Mouse (Mus musculus): Measurements from ENCODE around the gene Lrrc4. TPM values are rescaled to one million over a fixed set of nuclear protein-coding genes. Genes with fewer than 3 reads are reported as not detected.

Gene Lrrc4
- polyA plus RNA-seq, 1 experiment = 0.53 TPM

DNA sequence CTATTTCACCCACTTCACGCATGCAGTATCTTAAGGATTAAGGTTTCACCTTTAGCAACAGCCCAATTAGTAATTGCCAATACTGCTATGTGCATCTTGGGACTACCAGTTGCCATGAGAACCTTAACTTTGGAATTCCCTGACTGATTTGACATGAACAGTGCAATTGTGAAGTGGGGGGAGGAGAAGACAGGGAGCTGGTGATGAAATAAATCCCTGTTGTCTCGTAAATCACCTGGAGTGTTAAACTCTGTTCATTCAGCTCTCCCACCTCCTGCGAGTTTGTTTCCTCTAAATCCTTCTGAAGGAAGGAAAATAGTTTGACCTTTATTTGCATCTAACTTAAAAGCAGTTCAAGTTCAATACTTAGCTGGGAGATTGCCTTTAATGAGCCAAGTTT is 69.8 kb downstream of the Lrrc4 start:
- no peak for TF ChIP-seq POLR2A (IDR thresholded peaks at IDR 0.05; ENCODE audit: low read depth, low read length)
- 88% methylated on average over 3 of the region's 3 CpGs for WGBS
- DNase-seq (ENCODE audit: low read depth in 1 of 2, low spot score in 2 of 2) = no peak
- Histone ChIP-seq H3K27ac (ENCODE audit: insufficient read depth, low read length) (no peak overlapping the region), H3K4me1 (ENCODE audit: control insufficient read depth, insufficient read depth, insufficient read length) (no peaks in the 10 kb centered on the region), H3K27me3 (ENCODE audit: control insufficient read depth, insufficient read depth, low read length) (no peaks in the 10 kb centered on the region), H3K36me3 (ENCODE audit: control insufficient read depth, insufficient read depth, low read length) (no peaks in the 10 kb centered on the region; the same call in 1 of the 2 replicates), H3K4me3 (ENCODE audit: extremely low read depth, insufficient read depth, insufficient read length) (no peak overlapping the region)

- Histone ChIP-seq H3K4me3 (ENCODE audit: extremely low read depth, insufficient read depth, insufficient read length) (no peak overlapping the region), H3K36me3 (ENCODE audit: control insufficient read depth, insufficient read depth, low read length) (no peaks in the 10 kb centered on the region; the same call in 1 of the 2 replicates), H3K4me1 (ENCODE audit: control insufficient read depth, insufficient read depth, insufficient read length) (no peaks in the 10 kb centered on the region), H3K27ac (ENCODE audit: insufficient read depth, low read length) (no peak overlapping the region), H3K27me3 (ENCODE audit: control insufficient read depth, insufficient read depth, low read length) (no peaks in the 10 kb centered on the region)
- no peak for TF ChIP-seq CTCF (IDR thresholded peaks at IDR 0.05; ENCODE audit: extremely low read depth, insufficient read depth, insufficient read length, insufficient replicate concordance)
- TF ChIP-seq POLR2A (IDR thresholded peaks at IDR 0.05; ENCODE audit: low read depth, low read length) = no peak
- WGBS = 94% methylated on average over 4 of the region's 4 CpGs
- no peak for DNase-seq (ENCODE audit: low read depth in 1 of 2, low spot score in 2 of 2)
Measured at GRCm38 (mm10) chr6:28758293-28758692, 73.3 kb downstream of the Lrrc4 start.

- no peaks in the 10 kb centered on the region for H3K4me1 ChIP-seq (ENCODE audit: control insufficient read depth, insufficient read depth, insufficient read length)
- no peak overlapping the region for H3K27ac ChIP-seq (ENCODE audit: insufficient read depth, low read length)
- no peaks in the 10 kb centered on the region for H3K27me3 ChIP-seq (ENCODE audit: control insufficient read depth, insufficient read depth, low read length)
- H3K36me3 ChIP-seq (ENCODE audit: control insufficient read depth, insufficient read depth, low read length) = no peaks in the 10 kb centered on the region; the same call in 1 of the 2 replicates
- no peak overlapping the region for H3K4me3 ChIP-seq (ENCODE audit: extremely low read depth, insufficient read depth, insufficient read length)
- 90% methylated on average over 10 of the region's 10 CpGs for WGBS
- no peak for TF ChIP-seq POLR2A (IDR thresholded peaks at IDR 0.05; ENCODE audit: low read depth, low read length)
- no peak for TF ChIP-seq CTCF (IDR thresholded peaks at IDR 0.05; ENCODE audit: extremely low read depth, insufficient read depth, insufficient read length, insufficient replicate concordance)
- DNase-seq (ENCODE audit: low read depth in 1 of 2, low spot score in 2 of 2) = no peak
Measured at GRCm38 (mm10) chr6:28756306-28757018, 75.1 kb downstream of the Lrrc4 start.

GRCm38 (mm10) chr6:28754127-28754898 is 77.2 kb downstream of the Lrrc4 start:
- Histone ChIP-seq H3K27me3 (ENCODE audit: control insufficient read depth, insufficient read depth, low read length) (no peaks in the 10 kb centered on the region), H3K27ac (ENCODE audit: insufficient read depth, low read length) (no peak overlapping the region), H3K4me3 (ENCODE audit: extremely low read depth, insufficient read depth, insufficient read length) (no peak overlapping the region), H3K36me3 (ENCODE audit: control insufficient read depth, insufficient read depth, low read length) (no peaks in the 10 kb centered on the region; the same call in 1 of the 2 replicates), H3K4me1 (ENCODE audit: control insufficient read depth, insufficient read depth, insufficient read length) (no peaks in the 10 kb centered on the region)
- no peak for TF ChIP-seq CTCF (IDR thresholded peaks at IDR 0.05; ENCODE audit: extremely low read depth, insufficient read depth, insufficient read length, insufficient replicate concordance)
- TF ChIP-seq POLR2A (IDR thresholded peaks at IDR 0.05; ENCODE audit: low read depth, low read length) = no peak
- 91% methylated on average over 6 of the region's 6 CpGs for WGBS
- no peak for DNase-seq (ENCODE audit: low read depth in 1 of 2, low spot score in 2 of 2)

- no peak for DNase-seq (ENCODE audit: low read depth in 1 of 2, low spot score in 2 of 2)
- Histone ChIP-seq H3K27me3 (ENCODE audit: control insufficient read depth, insufficient read depth, low read length) (no peaks in the 10 kb centered on the region), H3K4me3 (ENCODE audit: extremely low read depth, insufficient read depth, insufficient read length) (no peak overlapping the region), H3K27ac (ENCODE audit: insufficient read depth, low read length) (no peak overlapping the region), H3K36me3 (ENCODE audit: control insufficient read depth, insufficient read depth, low read length) (no peaks in the 10 kb centered on the region), H3K4me1 (ENCODE audit: control insufficient read depth, insufficient read depth, insufficient read length) (no peaks in the 10 kb centered on the region)
- no peak for TF ChIP-seq POLR2A (IDR thresholded peaks at IDR 0.05; ENCODE audit: low read depth, low read length)
- 95% methylated on average over 5 of the region's 5 CpGs for WGBS
Measured at GRCm38 (mm10) chr6:28753681-28754080, 77.9 kb downstream of the Lrrc4 start.

DNA sequence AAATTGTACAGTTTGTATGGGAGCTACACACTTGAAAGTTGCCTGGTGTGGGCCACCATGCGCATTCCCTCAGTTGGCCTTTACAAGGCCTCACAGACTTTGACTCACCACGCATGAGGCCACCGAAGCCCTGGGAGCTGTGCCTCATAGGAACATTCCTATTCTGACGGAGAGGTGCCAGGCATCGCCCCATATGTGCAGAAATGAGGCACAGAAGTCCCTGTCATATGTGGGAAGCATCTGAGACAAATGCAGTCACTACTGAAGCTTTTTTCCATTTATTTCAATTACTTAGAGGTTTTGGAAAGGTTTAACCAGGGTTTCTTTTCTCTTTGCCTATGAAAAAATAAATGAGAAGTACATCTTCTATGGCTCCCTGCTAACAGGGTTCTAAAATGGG is 78.3 kb downstream of the Lrrc4 start:
- WGBS = 97% methylated on average over 5 of the region's 5 CpGs
- H3K4me1 ChIP-seq (ENCODE audit: control insufficient read depth, insufficient read depth, insufficient read length) = no peaks in the 10 kb centered on the region
- no peak for DNase-seq (ENCODE audit: low read depth in 1 of 2, low spot score in 2 of 2)
- TF ChIP-seq CTCF (IDR thresholded peaks at IDR 0.05; ENCODE audit: extremely low read depth, insufficient read depth, insufficient read length, insufficient replicate concordance) = no peak
- no peak for TF ChIP-seq POLR2A (IDR thresholded peaks at IDR 0.05; ENCODE audit: low read depth, low read length)
- no peaks in the 10 kb centered on the region for H3K27me3 ChIP-seq (ENCODE audit: control insufficient read depth, insufficient read depth, low read length)
- H3K36me3 ChIP-seq (ENCODE audit: control insufficient read depth, insufficient read depth, low read length) = no peaks in the 10 kb centered on the region
- no peak overlapping the region for H3K27ac ChIP-seq (ENCODE audit: insufficient read depth, low read length)
- no peak overlapping the region for H3K4me3 ChIP-seq (ENCODE audit: extremely low read depth, insufficient read depth, insufficient read length)

DNA sequence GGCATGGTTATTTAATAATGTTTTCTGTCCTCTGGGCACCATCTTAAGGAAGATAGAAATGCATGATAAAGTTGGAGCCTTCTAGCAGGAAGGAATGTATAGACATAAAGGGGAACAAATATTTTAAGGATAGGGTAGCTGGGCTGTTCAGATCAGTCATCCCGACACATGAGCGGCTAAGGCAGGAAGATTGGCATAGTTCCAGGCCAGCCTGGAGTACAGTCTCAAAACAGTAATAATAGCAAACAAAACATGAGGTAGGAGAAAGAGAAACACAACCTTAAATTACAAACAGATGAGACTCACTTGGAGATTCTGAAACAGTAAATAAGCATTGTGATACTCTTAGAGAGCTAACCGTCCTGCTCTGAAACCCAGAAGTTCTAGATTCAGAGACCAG is 80.4 kb downstream of the Lrrc4 start:
- no peak overlapping the region for H3K4me3 ChIP-seq (ENCODE audit: extremely low read depth, insufficient read depth, insufficient read length)
- peaks cover 3% of the 10 kb centered on the region; the same call in 1 of the 2 replicates for H3K36me3 ChIP-seq (ENCODE audit: control insufficient read depth, insufficient read depth, low read length)
- H3K27me3 ChIP-seq (ENCODE audit: control insufficient read depth, insufficient read depth, low read length) = no peaks in the 10 kb centered on the region
- TF ChIP-seq POLR2A (IDR thresholded peaks at IDR 0.05; ENCODE audit: low read depth, low read length) (no peak), CTCF (IDR thresholded peaks at IDR 0.05; ENCODE audit: extremely low read depth, insufficient read depth, insufficient read length, insufficient replicate concordance) (no peak)
- H3K4me1 ChIP-seq (ENCODE audit: control insufficient read depth, insufficient read depth, insufficient read length) = no peaks in the 10 kb centered on the region
- no peak for DNase-seq (ENCODE audit: low read depth in 1 of 2, low spot score in 2 of 2)
- no peak overlapping the region for H3K27ac ChIP-seq (ENCODE audit: insufficient read depth, low read length)
- 96% methylated on average over 3 of the region's 3 CpGs for WGBS
